Mouse (Mus musculus) embryonic facial prominence, embryonic 13.5 days (tissue): ENCODE measurements at regions not wholly inside any gene's neighbourhood (a gene's known extent, or its start where the extent isn't known, plus 50 kb on each side); places are given as distances from the start of the nearest gene placed in this dataset.

Source experiments
- ATAC-seq: fragments of 200-750 bp; cut with Nextera tagmentation; 2 replicates; pipeline ENCODE4 v1.8.0; 2017; ENCODE audit warnings: low read depth; ENCODE audit not compliant: insufficient number of reproducible peaks, insufficient read depth, low FRiP score, low TSS enrichment
- H3K27ac ChIP-seq: fragments of 300-500 bp; sonication (generic); 2 replicates; pipeline ENCODE4 v1.5.1; 2015; ENCODE audit warnings: moderate library complexity, mild to moderate bottlenecking, inconsistent platforms
- H3K27me3 ChIP-seq: fragments of 300-500 bp; sonication (generic); 2 replicates; pipeline ENCODE4 v1.6.1; 2015; ENCODE audit warnings: mild to moderate bottlenecking, inconsistent platforms
- H3K36me3 ChIP-seq: fragments of 300-500 bp; sonication (generic); 2 replicates; pipeline ENCODE4 v1.6.1; 2015; ENCODE audit warnings: mild to moderate bottlenecking, inconsistent platforms
- H3K4me1 ChIP-seq: fragments of 300-500 bp; sonication (generic); 2 replicates; pipeline ENCODE4 v1.6.1; 2015; ENCODE audit warnings: inconsistent platforms
- H3K4me2 ChIP-seq: fragments of 300-500 bp; sonication (generic); 2 replicates; pipeline ENCODE4 v1.6.1; 2015; ENCODE audit warnings: moderate library complexity, mild to moderate bottlenecking, inconsistent platforms
- H3K4me3 ChIP-seq: fragments of 300-500 bp; sonication (generic); 2 replicates; pipeline ENCODE4 v1.5.1; 2015; ENCODE audit warnings: mild to moderate bottlenecking, inconsistent platforms
- H3K9ac ChIP-seq: fragments of 300-500 bp; sonication (generic); 2 replicates; pipeline ENCODE4 v1.6.1; 2015; ENCODE audit warnings: mild to moderate bottlenecking, inconsistent platforms
- H3K9me3 ChIP-seq: fragments of 300-500 bp; sonication (generic); 2 replicates; pipeline ENCODE4 v1.6.1; 2016; ENCODE audit warnings: inconsistent platforms
- WGBS: fragments of 180-500 bp; shearing (Covaris S2); methylation state at CpG from one replicate; pipeline ENCODE4 v1.1.7; 2015; ENCODE audit warnings: mixed read lengths; 5-methylcytosine and 5-hydroxymethylcytosine counted together

- no peak for ATAC-seq
- Histone ChIP-seq H3K4me1 (no peaks in the 10 kb centered on the region), H3K4me3 (no peak overlapping the region), H3K9ac (no peak overlapping the region), H3K4me2 (no peak overlapping the region), H3K9me3 (no peaks in the 10 kb centered on the region), H3K27ac (no peak overlapping the region), H3K36me3 (no peaks in the 10 kb centered on the region), H3K27me3 (no peaks in the 10 kb centered on the region)
- 83% methylated on average over 9 of the region's 9 CpGs for WGBS
Observed at GRCm38 (mm10) chr10:72573991-72574652, 80.5 kb upstream of the Zwint start.

GRCm38 (mm10) chr10:72577713-72578112 is 76.9 kb upstream of the Zwint start:
- Histone ChIP-seq H3K4me2 (no peak overlapping the region), H3K9ac (no peak overlapping the region), H3K9me3 (no peaks in the 10 kb centered on the region), H3K4me1 (no peaks in the 10 kb centered on the region), H3K27ac (no peak overlapping the region), H3K27me3 (no peaks in the 10 kb centered on the region), H3K36me3 (no peaks in the 10 kb centered on the region), H3K4me3 (no peak overlapping the region)
- no peak for ATAC-seq
- 85% methylated on average over 3 of the region's 3 CpGs for WGBS

DNA sequence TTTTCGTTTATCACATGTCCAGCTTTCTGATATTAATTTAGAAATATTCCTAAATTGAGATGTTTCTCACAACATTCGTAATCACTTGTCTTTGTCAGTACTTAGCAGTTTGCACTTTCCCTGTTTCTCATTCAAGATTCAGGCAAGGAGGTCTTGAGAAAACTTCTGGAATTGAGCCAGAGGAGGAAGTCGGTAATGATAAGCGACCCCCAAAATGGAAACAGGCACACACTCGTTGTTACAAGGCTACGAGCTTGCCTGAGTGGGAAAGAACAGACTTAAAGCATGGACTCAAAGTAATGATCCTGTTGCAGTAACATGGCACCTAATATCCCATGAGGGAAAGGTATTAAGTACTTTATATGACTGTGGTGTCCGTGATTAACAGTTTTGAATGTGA is 76.1 kb upstream of the Zwint start:
- no peak overlapping the region for H3K4me2 ChIP-seq
- no peak for ATAC-seq
- no peak overlapping the region for H3K9ac ChIP-seq
- H3K4me1 ChIP-seq = no peaks in the 10 kb centered on the region
- H3K27me3 ChIP-seq = no peaks in the 10 kb centered on the region
- H3K27ac ChIP-seq = no peak overlapping the region
- no peak overlapping the region for H3K4me3 ChIP-seq
- no peaks in the 10 kb centered on the region for H3K36me3 ChIP-seq
- WGBS = 50% methylated on average over 7 of the region's 7 CpGs
- no peaks in the 10 kb centered on the region for H3K9me3 ChIP-seq

GRCm38 (mm10) chr10:72581311-72581710 is 73.3 kb upstream of the Zwint start:
- H3K4me3 ChIP-seq = no peak overlapping the region
- no peaks in the 10 kb centered on the region for H3K4me1 ChIP-seq
- WGBS = 84% methylated on average over 4 of the region's 4 CpGs
- H3K27ac ChIP-seq = no peak overlapping the region
- no peaks in the 10 kb centered on the region for H3K9me3 ChIP-seq
- H3K36me3 ChIP-seq = no peaks in the 10 kb centered on the region
- H3K4me2 ChIP-seq = no peak overlapping the region
- ATAC-seq = no peak
- H3K9ac ChIP-seq = no peak overlapping the region
- no peaks in the 10 kb centered on the region for H3K27me3 ChIP-seq

- no peak overlapping the region for H3K4me3 ChIP-seq
- H3K4me2 ChIP-seq = no peak overlapping the region
- H3K27me3 ChIP-seq = no peaks in the 10 kb centered on the region
- H3K9me3 ChIP-seq = no peaks in the 10 kb centered on the region
- ATAC-seq = no peak
- no peak overlapping the region for H3K27ac ChIP-seq
- no peaks in the 10 kb centered on the region for H3K4me1 ChIP-seq
- no peak overlapping the region for H3K9ac ChIP-seq
- 86% methylated on average over 4 of the region's 4 CpGs for WGBS
- no peaks in the 10 kb centered on the region for H3K36me3 ChIP-seq
Observed at GRCm38 (mm10) chr10:72588561-72588960, 66.1 kb upstream of the Zwint start.

- WGBS = 98% methylated on average over 1 of the region's 1 CpGs
- H3K4me2 ChIP-seq = no peak overlapping the region
- no peaks in the 10 kb centered on the region for H3K27me3 ChIP-seq
- H3K4me3 ChIP-seq = no peak overlapping the region
- H3K4me1 ChIP-seq = no peaks in the 10 kb centered on the region
- H3K9ac ChIP-seq = no peak overlapping the region
- H3K27ac ChIP-seq = no peak overlapping the region
- no peaks in the 10 kb centered on the region for H3K9me3 ChIP-seq
- H3K36me3 ChIP-seq = no peaks in the 10 kb centered on the region
- no peak for ATAC-seq
Observed at GRCm38 (mm10) chr10:72593049-72593448, 61.6 kb upstream of the Zwint start.
